Mouse (Mus musculus) erythroblast, embryonic 14.5 days (primary cell): Measurements from ENCODE around the gene Gjd3. TPM values are rescaled to one million over a fixed set of nuclear protein-coding genes. Genes with fewer than 3 reads are reported as not detected.

Experiments used
- H3K27me3 ChIP-seq: 2 replicates; pipeline ENCODE4 v1.6.1; 2012; ENCODE audit warnings: inconsistent platforms; ENCODE audit not compliant: control insufficient read depth
- H3K36me3 ChIP-seq: 2 replicates; pipeline ENCODE4 v1.6.1; 2012; ENCODE audit warnings: mild to moderate bottlenecking, inconsistent platforms; ENCODE audit not compliant: control insufficient read depth
- H3K4me1 ChIP-seq: 2 replicates; pipeline ENCODE4 v1.6.1; 2012; ENCODE audit warnings: inconsistent platforms; ENCODE audit not compliant: control insufficient read depth
- H3K4me3 ChIP-seq: replicated peaks from 2 replicates; pipeline ENCODE3; 2012; ENCODE audit warnings: moderate library complexity, mild to moderate bottlenecking, inconsistent platforms
- H3K9me3 ChIP-seq: 2 replicates; pipeline ENCODE4 v1.6.1; 2012; ENCODE audit warnings: low read length, inconsistent platforms, mixed read lengths; ENCODE audit not compliant: control insufficient read depth
- GATA1 ChIP-seq: IDR thresholded peaks from 2 replicates; pipeline ENCODE4 v1.6.1; 2012; ENCODE audit warnings: low read length, inconsistent platforms, mixed read lengths
- TAL1 ChIP-seq: IDR thresholded peaks from 3 replicates; pipeline ENCODE4 v1.6.1; 2012; ENCODE audit warnings: low read length, inconsistent platforms, mixed read lengths
- polyA plus RNA-seq: library from polyadenylated mRNA; stranded (reverse); fragments of >175 nt; gene quantifications from 2 replicates; pipeline ENCODE4 v1.2.3, GENCODE M21; 2012

The Gjd3 gene
- polyA plus RNA-seq, 1 experiment: not detected

DNA sequence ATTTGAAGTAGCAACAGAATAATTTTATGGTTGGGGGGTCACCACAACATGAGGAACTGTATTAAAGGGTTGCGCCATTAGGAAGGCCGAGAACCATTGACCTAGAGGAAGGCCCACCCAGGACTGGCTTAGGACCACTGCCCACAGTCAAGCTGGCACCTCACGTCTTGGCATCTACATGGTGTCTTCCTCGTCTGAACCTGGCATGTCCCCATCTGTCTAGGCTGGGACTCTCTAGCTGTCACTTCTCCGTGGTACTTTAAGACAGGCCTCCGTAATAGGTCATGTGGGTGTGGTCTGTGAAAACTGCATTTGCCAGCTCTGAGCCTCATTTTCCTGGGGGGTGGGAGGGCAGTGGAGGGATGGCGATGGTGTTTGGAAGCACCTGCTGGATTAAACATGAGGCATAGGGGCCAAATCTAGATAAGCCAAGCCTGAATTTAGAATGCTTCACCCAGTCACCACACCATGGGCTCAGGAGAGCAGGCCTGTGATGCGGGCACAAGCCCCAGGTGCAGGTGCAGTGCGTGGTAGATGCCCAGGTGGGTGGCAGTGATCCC is 9.9 kb downstream of the Gjd3 start:
- no peak overlapping the region for H3K4me3 ChIP-seq
- peaks cover 17% of the 10 kb centered on the region; the same call in 1 of the 2 replicates for H3K36me3 ChIP-seq
- H3K27me3 ChIP-seq: peaks cover 23% of the 10 kb centered on the region
- no peaks in the 10 kb centered on the region for H3K9me3 ChIP-seq
- H3K4me1 ChIP-seq: peaks cover 10% of the 10 kb centered on the region
- TF ChIP-seq GATA1 (no peak), TAL1 (no peak)

DNA sequence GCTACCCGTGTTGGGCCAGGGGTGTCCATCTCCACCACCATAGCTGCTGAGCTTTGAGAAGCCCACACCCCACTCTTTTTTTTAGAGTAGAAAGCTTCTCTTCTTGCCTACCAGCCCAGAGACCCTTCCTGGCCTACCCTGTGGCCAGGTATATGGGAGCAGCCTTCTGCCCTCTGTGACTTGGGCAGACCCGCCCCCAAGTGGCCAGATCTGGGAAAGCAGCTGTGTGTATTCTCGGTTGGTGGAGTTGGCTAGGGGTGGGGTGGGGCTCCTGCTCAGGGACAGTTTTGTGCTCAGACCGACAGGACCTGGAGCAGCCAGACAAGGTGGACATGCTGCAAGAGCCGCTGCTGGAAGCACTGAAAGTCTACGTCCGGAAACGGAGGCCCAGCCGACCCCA is 10.6 kb downstream of the Gjd3 start:
- peaks cover 18% of the 10 kb centered on the region; the same call in 1 of the 2 replicates for H3K36me3 ChIP-seq

DNA sequence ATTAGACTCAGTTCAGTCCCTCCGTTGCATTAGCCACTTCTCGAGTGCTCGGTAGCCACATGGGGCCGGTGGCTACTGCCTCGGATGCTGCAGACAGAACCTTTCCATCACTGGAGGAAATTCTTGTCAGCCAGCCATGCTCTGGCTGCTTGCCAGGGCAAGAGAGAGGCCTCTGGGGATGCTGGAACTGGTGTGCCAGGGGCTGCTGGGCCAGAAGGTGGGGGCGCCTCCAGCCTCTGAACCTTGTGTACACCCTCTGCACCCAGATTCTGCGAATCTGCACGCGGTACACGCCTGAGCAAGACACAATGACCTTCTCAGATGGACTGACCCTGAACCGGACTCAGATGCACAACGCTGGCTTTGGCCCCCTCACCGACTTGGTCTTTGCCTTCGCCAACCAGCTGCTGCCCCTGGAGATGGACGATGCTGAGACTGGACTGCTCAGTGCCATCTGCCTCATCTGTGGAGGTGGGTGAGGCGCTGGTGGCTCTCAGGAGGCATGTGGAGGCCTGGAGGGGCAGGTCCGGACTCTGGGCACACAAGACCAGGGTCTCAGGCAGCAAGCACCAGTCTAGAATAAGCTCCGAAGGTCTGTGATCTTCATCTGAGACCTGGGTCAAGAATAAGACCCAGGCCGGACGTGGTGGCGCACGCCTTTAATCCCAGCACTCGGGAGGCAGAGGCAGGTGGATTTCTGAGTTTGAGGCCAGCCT is 11.3 kb downstream of the Gjd3 start:
- H3K4me3 ChIP-seq: no peak overlapping the region
- TF ChIP-seq TAL1 (no peak), GATA1 (no peak)
- H3K27me3 ChIP-seq: peaks cover 33% of the 10 kb centered on the region
- peaks cover 11% of the 10 kb centered on the region for H3K4me1 ChIP-seq
- no peaks in the 10 kb centered on the region for H3K9me3 ChIP-seq
- peaks cover 25% of the 10 kb centered on the region; the same call in 1 of the 2 replicates for H3K36me3 ChIP-seq

More for the DNA sequence above, 10.6 kb downstream of the Gjd3 start:
- Histone ChIP-seq H3K27me3 (peaks cover 25% of the 10 kb centered on the region), H3K4me3 (no peak overlapping the region), H3K4me1 (peaks cover 5% of the 10 kb centered on the region), H3K9me3 (no peaks in the 10 kb centered on the region)
- TF ChIP-seq GATA1 (no peak), TAL1 (no peak)

DNA sequence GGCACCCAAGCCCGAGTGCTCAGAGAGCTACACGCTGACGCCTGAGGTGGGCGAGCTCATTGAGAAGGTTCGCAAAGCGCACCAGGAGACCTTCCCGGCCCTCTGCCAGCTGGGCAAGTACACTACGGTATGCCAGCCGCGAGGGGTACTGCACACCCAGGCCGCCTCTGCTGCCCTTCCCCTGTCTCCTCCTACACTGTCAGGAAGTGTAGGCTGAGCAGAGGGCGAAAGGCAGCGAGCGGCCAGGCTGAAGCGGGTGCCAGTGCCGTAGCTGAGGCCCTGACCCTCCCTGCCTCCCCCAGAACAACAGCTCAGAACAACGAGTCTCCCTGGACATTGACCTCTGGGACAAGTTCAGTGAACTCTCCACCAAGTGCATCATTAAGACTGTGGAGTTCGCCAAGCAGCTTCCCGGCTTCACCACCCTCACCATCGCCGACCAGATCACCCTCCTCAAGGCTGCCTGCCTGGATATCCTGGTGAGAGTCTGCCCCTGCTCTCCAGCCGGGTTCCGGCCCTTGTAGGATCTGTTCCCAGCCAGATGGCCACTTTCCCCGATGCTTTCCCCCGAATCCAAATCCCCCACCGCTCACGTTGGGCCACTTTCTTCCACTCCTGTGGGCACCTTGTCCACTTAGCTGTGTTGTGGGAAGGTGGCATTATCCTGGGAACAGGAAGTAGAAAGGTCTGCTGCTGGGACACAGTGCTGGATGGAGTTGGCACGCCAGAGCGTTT is 12.5 kb downstream of the Gjd3 start:
- TF ChIP-seq TAL1 (no peak), GATA1 (no peak)
- Histone ChIP-seq H3K4me1 (peaks cover 12% of the 10 kb centered on the region), H3K27me3 (peaks cover 44% of the 10 kb centered on the region), H3K9me3 (no peaks in the 10 kb centered on the region), H3K4me3 (no peak overlapping the region), H3K36me3 (peaks cover 25% of the 10 kb centered on the region; the same call in 1 of the 2 replicates)

DNA sequence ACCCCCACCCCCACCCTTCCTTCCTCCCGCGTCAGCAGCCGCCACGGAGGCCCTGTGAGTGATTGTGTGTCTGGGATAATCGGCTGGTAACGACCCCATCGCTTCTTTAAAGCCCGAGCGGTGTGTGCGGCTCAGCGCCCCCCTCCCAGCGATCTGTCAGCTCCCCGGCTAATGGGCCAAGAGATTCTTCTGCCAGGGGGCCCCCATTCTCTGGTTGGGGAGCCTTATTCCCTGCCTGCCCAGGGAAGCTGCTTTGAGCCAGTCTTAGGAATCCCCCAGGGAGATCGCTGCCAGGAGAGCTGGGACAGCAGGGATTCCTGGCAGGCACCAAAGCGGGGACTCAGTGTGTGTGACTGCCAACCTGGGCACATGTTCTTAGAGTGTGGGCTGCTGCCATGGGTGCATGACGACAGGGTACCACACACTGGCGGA is 13.3 kb downstream of the Gjd3 start:
- Histone ChIP-seq H3K4me1 (peaks cover 12% of the 10 kb centered on the region), H3K9me3 (no peaks in the 10 kb centered on the region), H3K27me3 (peaks cover 52% of the 10 kb centered on the region), H3K4me3 (no peak overlapping the region), H3K36me3 (peaks cover 25% of the 10 kb centered on the region; the same call in 1 of the 2 replicates)
- TF ChIP-seq GATA1 (no peak), TAL1 (no peak)

DNA sequence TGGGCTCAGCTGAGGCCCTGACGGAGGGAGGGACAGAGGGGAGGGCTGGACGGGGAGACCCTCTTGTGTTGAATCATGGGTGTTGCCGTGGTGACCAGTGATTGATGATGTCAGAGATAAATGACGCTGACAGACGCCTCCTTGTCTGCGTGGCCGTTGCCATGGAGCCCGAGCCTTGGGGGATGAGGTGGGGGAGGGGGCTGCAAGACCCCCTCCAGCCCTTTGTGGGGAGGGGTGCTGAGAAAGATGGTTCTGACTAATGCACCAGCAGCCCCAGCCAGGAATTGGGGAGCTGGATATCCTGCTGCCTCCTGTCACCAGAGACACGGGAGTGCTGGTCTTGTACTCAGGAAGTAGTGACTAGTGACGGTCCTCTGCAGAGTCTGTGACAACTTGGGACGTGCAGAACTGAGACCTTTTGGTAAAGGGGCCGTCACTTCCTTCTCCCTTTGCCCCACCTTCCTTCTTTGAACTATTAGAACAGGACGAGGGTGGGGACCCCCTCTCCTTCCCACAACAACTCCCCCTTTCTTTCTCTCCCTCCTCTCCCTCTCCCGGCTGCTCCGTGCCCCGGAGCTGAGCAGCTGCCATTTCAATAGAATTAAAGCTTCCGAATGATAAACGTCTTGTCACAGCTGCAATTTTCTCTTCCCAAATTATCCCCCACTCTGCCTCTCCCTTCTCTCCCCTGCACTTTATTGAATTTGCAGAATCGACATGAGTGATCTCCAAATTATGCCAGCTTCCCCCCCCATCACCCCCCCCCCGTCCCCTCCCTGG is 13.9 kb downstream of the Gjd3 start:
- Histone ChIP-seq H3K27me3 (peaks cover 58% of the 10 kb centered on the region), H3K4me3 (no peak overlapping the region), H3K9me3 (no peaks in the 10 kb centered on the region), H3K4me1 (peaks cover 12% of the 10 kb centered on the region), H3K36me3 (peaks cover 25% of the 10 kb centered on the region; the same call in 1 of the 2 replicates)
- no peak for TF ChIP-seq TAL1
- TF ChIP-seq GATA1: no peak

DNA sequence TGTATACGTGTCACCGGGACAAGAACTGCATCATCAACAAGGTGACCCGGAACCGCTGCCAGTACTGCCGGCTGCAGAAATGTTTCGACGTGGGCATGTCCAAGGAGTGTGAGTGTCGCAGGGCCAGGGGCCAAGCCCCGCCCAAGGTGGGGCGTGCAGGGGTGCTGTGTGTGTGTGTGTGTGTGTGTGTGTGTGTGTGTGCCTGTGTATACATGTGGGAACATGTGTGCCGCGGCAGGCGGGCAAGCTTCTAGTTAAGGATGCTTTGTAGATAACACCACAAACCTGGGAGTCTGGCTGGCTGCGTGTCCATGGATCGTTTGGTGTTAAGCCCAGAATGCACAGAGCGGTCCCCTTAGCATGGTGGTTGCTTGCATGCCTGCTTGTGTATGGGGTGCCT is 14.7 kb downstream of the Gjd3 start:
- peaks cover 67% of the 10 kb centered on the region for H3K27me3 ChIP-seq
- H3K4me1 ChIP-seq: peaks cover 20% of the 10 kb centered on the region
- TF ChIP-seq GATA1 (no peak), TAL1 (no peak)
- H3K9me3 ChIP-seq: no peaks in the 10 kb centered on the region
- H3K4me3 ChIP-seq: no peak overlapping the region
- peaks cover 19% of the 10 kb centered on the region; the same call in 1 of the 2 replicates for H3K36me3 ChIP-seq

DNA sequence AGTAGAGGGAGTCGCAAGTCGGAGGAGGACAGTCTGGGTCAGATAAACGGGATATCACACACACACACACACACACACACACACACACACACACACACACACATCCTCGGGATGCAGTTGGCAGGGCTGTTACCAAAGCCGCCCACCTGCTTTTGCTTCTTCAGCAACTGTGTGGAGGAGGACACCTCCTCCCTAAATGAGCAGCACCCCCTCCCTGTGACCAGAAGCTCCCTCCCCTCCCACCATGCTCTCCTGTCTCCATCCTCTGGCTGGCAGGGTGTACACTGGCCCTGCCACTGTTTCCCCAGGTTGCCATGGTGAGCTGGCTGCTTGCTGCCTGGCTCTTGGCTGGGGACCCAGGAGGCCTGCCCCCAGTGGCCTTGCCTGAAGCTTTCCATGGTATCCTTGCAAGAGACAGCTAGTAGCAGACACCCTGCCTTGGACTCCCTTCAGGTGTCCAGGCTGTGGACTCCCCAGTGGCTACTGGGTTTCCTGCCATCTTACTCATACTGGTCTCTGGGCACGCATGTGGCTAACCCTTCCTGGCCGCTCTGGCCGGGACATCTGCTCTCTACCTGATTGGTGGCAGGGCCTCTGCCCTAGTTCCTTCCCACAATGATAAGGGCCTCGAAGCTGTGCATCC is 16.2 kb downstream of the Gjd3 start:
- H3K9me3 ChIP-seq: peaks cover 3% of the 10 kb centered on the region; the same call in 1 of the 2 replicates
- peaks cover 18% of the 10 kb centered on the region; the same call in 1 of the 2 replicates for H3K36me3 ChIP-seq
- no peak overlapping the region for H3K4me3 ChIP-seq
- peaks cover 81% of the 10 kb centered on the region for H3K27me3 ChIP-seq
- peaks cover 24% of the 10 kb centered on the region for H3K4me1 ChIP-seq
- TF ChIP-seq TAL1 (no peak), GATA1 (no peak)
